Comparison of ENCODE assay signal across 8 mouse cellular contexts in genomic region chr13:95961191-95961791, GRCm38 (mm10).
A peak's percentile ranks its signal among the peaks of the same experiment; 100 is the strongest.
DNase-seq lines count a peak whose midpoint lies in the region; ATAC-seq lines count a peak whose summit lies in the region.

No protein-coding gene starts in this region.

- peak overlapping the region; percentile 36 for H3K4me3 ChIP-seq in hindbrain, embryonic 16.5 days (ENCODE audit: low read length)
- H3K4me3 ChIP-seq in midbrain, embryonic 13.5 days (replicated peaks) = peak overlapping the region; percentile 42
- peak overlapping the region; percentile 46 for H3K4me3 ChIP-seq in stomach, embryonic 16.5 days (replicated peaks; ENCODE audit: low read length)

- H3K27ac ChIP-seq in hindbrain, embryonic 16.5 days (ENCODE audit: low read depth, low read length) = no peak overlapping the region
- no peak overlapping the region for H3K27ac ChIP-seq in midbrain, embryonic 13.5 days
- H3K27ac ChIP-seq in stomach, embryonic 16.5 days (ENCODE audit: low read length) = peak overlapping the region; percentile 35; the same call in 1 of the 2 replicates

- H3K4me1 ChIP-seq in hindbrain, embryonic 16.5 days (ENCODE audit: control insufficient read depth, insufficient read depth, low read depth, low read length) = peaks cover 24% of the 10 kb centered on the region
- H3K4me1 ChIP-seq in midbrain, embryonic 13.5 days (replicated peaks) = peaks cover 57% of the 10 kb centered on the region
- peaks cover 15% of the 10 kb centered on the region; the same call in 1 of the 2 replicates for H3K4me1 ChIP-seq in stomach, embryonic 16.5 days (ENCODE audit: control insufficient read depth, insufficient read depth, low read length)

- H3K27me3 ChIP-seq in hindbrain, embryonic 16.5 days (replicated peaks; ENCODE audit: control insufficient read depth, insufficient read depth, low read length) = no peaks in the 10 kb centered on the region
- H3K27me3 ChIP-seq in midbrain, embryonic 13.5 days = 0 out of 2 replicates have a peak, but pooled peaks cover 2% of the 10 kb centered on the region
- H3K27me3 ChIP-seq in stomach, embryonic 16.5 days (ENCODE audit: control insufficient read depth, insufficient read depth, low read length) = no peaks in the 10 kb centered on the region

- DNase-seq in cerebellum, adult 11-12 months = no peak
- DNase-seq in cerebellum, adult 9-10 months = peak; percentile 8
- DNase-seq in left cerebral cortex, postnatal 36 days (ENCODE audit: low spot score in 2 of 2) = peak; percentile 62 to 71

- H3K36me3 ChIP-seq in hindbrain, embryonic 16.5 days (ENCODE audit: control insufficient read depth, insufficient read depth, low read length) = no peaks in the 10 kb centered on the region
- H3K36me3 ChIP-seq in midbrain, embryonic 13.5 days = no peaks in the 10 kb centered on the region
- H3K36me3 ChIP-seq in stomach, embryonic 16.5 days (ENCODE audit: control insufficient read depth, insufficient read depth, low read length) = no peaks in the 10 kb centered on the region

- H3K9me3 ChIP-seq in hindbrain, embryonic 16.5 days (ENCODE audit: control insufficient read depth, low read length) = no peaks in the 10 kb centered on the region
- H3K9me3 ChIP-seq in midbrain, embryonic 13.5 days = no peaks in the 10 kb centered on the region
- no peaks in the 10 kb centered on the region for H3K9me3 ChIP-seq in stomach, embryonic 16.5 days (replicated peaks; ENCODE audit: control insufficient read depth, low read length)

- H3K4me2 ChIP-seq in hindbrain, embryonic 16.5 days (ENCODE audit: low read length) = peak overlapping the region; percentile 61
- peak overlapping the region; percentile 81 for H3K4me2 ChIP-seq in midbrain, embryonic 13.5 days (replicated peaks)
- H3K4me2 ChIP-seq in stomach, embryonic 16.5 days (ENCODE audit: low read depth, low read length) = peak overlapping the region; percentile 79

- WGBS in hindbrain, embryonic 16.5 days = 14% methylated on average over 29 of the region's 29 CpGs
- 9% methylated on average over 29 of the region's 29 CpGs for WGBS in midbrain, embryonic 13.5 days
- WGBS in stomach, embryonic 16.5 days = 11% methylated on average over 29 of the region's 29 CpGs

- peak overlapping the region; percentile 42 for H3K9ac ChIP-seq in hindbrain, embryonic 16.5 days (ENCODE audit: low read depth, low read length)
- H3K9ac ChIP-seq in midbrain, embryonic 13.5 days (replicated peaks) = peak overlapping the region; percentile 64
- peak overlapping the region; percentile 67 for H3K9ac ChIP-seq in stomach, embryonic 16.5 days (ENCODE audit: low read length)

- intact Hi-C loops in left cerebral cortex, postnatal 36 days (cut with DNase I) = no loop called here

- ATAC-seq in cerebellum, adult (ENCODE audit: insufficient number of reproducible peaks, low FRiP score, low TSS enrichment) = peak; percentile 59; the same call in 1 of the 2 replicates
- peak; percentile 76 for ATAC-seq in frontal cortex, adult (ENCODE audit: low TSS enrichment)
- ATAC-seq in hindbrain, embryonic 16.5 days = peak; percentile 28; the same call in 1 of the 2 replicates
- peak; percentile 45; the same call in 1 of the 2 replicates for ATAC-seq in midbrain, embryonic 13.5 days
- ATAC-seq in stomach, embryonic 16.5 days (ENCODE audit: insufficient read depth, low FRiP score) = peak; percentile 18; the same call in 1 of the 2 replicates

Comparison
In these comparisons a context has a peak if more than half of its experiments do, and no peak if none do; other contexts are left out.
1. ATAC-seq: peak in every context shown above with its lines; median percentile 76 in frontal cortex, adult; 59 in cerebellum, adult; 45 in midbrain, embryonic 13.5 days; 28 in hindbrain, embryonic 16.5 days; 18 in stomach, embryonic 16.5 days.